Mouse (Mus musculus) hindbrain, embryonic 10.5 days (tissue): ENCODE results near the gene Fhl3. TPM values are rescaled to one million over a fixed set of nuclear protein-coding genes. Genes with fewer than 3 reads are reported as not detected.
A peak's percentile ranks its signal among the peaks of the same experiment; 100 is the strongest.

Source experiments
- DNase-seq: peaks from one replicate; pipeline ENCODE4 v3.0.0-alpha.2; 2017; ENCODE audit warnings: low spot score
- H3K27ac ChIP-seq: fragments of 300-500 bp; sonication (generic); 2 replicates; pipeline ENCODE4 v1.5.1; 2016; ENCODE audit warnings: mild to moderate bottlenecking, moderate library complexity
- H3K27me3 ChIP-seq: fragments of 300-500 bp; sonication (generic); 2 replicates; pipeline ENCODE4 v1.6.1; 2016; ENCODE audit warnings: mild to moderate bottlenecking; ENCODE audit not compliant: poor library complexity, insufficient read depth, severe bottlenecking
- H3K36me3 ChIP-seq: fragments of 300-500 bp; sonication (generic); 2 replicates; pipeline ENCODE4 v1.6.1; 2016; ENCODE audit warnings: mild to moderate bottlenecking, moderate library complexity
- H3K4me1 ChIP-seq: fragments of 300-500 bp; sonication (generic); replicated peaks from 2 replicates; pipeline ENCODE4 v1.6.1; 2016; ENCODE audit warnings: mild to moderate bottlenecking
- H3K4me3 ChIP-seq: fragments of 300-500 bp; sonication (generic); 2 replicates; pipeline ENCODE4 v1.5.1; 2016; ENCODE audit warnings: mild to moderate bottlenecking, moderate library complexity
- H3K9me3 ChIP-seq: fragments of 300-500 bp; sonication (generic); 2 replicates; pipeline ENCODE4 v1.6.1; 2016; ENCODE audit warnings: mild to moderate bottlenecking, moderate library complexity
- WGBS: fragments of 180-500 bp; shearing (Covaris S2); methylation state at CpG from one replicate; pipeline ENCODE4 v1.1.7; 2016; 5-methylcytosine and 5-hydroxymethylcytosine counted together
- polyA plus RNA-seq: library from polyadenylated mRNA; unstranded; fragments of >200 nt; fragmentation: Nextera tagmentation; extraction: Ambion mirVana; gene quantifications from 2 replicates; pipeline ENCODE4 v1.2.1, GENCODE M21; 2016

The Fhl3 gene
- polyA plus RNA-seq = 4.0 and 5.7 TPM in 2 replicates

GRCm38 (mm10) chr4:124700248-124700971 lies at the start of gene Fhl3:
Gene Fhl3 (plus strand): TSS chr4:124700701.
- DNase-seq = peak; percentile 80
- Histone ChIP-seq H3K36me3 (no peaks in the 10 kb centered on the region), H3K4me3 (peak within 1 kb of the TSS; percentile 91), H3K4me1 (peaks cover 68% of the 10 kb centered on the region), H3K9me3 (no peaks in the 10 kb centered on the region), H3K27ac (peak within 1 kb of the TSS; percentile 89), H3K27me3 (peaks cover 64% of the 10 kb centered on the region)
- WGBS = under 1% methylated on average over 54 of the region's 59 CpGs

GRCm38 (mm10) chr4:124652886-124653285 lies 47.6 kb upstream of the Fhl3 start:
- H3K36me3 ChIP-seq = no peaks in the 10 kb centered on the region
- WGBS = 2% methylated on average over 9 of the region's 9 CpGs
- peaks cover 72% of the 10 kb centered on the region for H3K4me1 ChIP-seq
- peak overlapping the region; percentile 51 for H3K27ac ChIP-seq
- peak overlapping the region; percentile 32 for H3K4me3 ChIP-seq
- H3K27me3 ChIP-seq = peaks cover 92% of the 10 kb centered on the region
- DNase-seq = peak; percentile 85
- H3K9me3 ChIP-seq = no peaks in the 10 kb centered on the region

DNA sequence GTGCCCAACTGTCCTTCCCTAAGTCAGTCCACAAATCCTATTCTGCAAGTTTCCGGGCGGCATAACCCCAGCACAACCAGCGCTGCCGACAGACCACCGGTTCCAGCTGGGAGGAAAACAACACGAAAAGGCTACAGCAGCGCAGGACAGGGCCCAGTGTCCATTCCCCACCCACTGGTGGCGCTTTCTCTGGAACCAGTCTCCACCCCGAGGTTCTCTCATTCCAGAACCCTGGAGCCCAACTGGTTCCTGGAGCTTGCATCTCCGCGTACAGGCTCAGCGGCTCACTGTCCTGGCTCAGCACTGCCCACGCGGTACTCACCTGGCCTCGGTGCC lies 44.0 kb upstream of the Fhl3 start, which contains the start of gene Pou3f1:
Gene Pou3f1 (plus strand): TSS at position 290 of the 336 bp plus-strand sequence.
- no peaks in the 10 kb centered on the region for H3K9me3 ChIP-seq
- H3K4me3 ChIP-seq = peak within 1 kb of the TSS; percentile 76
- H3K27me3 ChIP-seq = peaks cover 89% of the 10 kb centered on the region
- DNase-seq = no peak
- 1% methylated on average over 15 of the region's 15 CpGs for WGBS
- no peaks in the 10 kb centered on the region for H3K36me3 ChIP-seq
- peak within 1 kb of the TSS; percentile 84 for H3K27ac ChIP-seq
- H3K4me1 ChIP-seq = peaks cover 84% of the 10 kb centered on the region

- Histone ChIP-seq H3K4me1 (peaks cover 84% of the 10 kb centered on the region), H3K9me3 (no peaks in the 10 kb centered on the region), H3K27me3 (peaks cover 89% of the 10 kb centered on the region), H3K27ac (peak overlapping the region; percentile 84), H3K4me3 (peak overlapping the region; percentile 76), H3K36me3 (no peaks in the 10 kb centered on the region)
- 1% methylated on average over 91 of the region's 92 CpGs for WGBS
- DNase-seq = peak; percentile 91
Observed at GRCm38 (mm10) chr4:124656854-124657650, 43.4 kb upstream of the Fhl3 start.

- Histone ChIP-seq H3K36me3 (no peaks in the 10 kb centered on the region), H3K9me3 (no peaks in the 10 kb centered on the region), H3K4me1 (peaks cover 84% of the 10 kb centered on the region), H3K27ac (peak overlapping the region; percentile 84), H3K4me3 (peak overlapping the region; percentile 76), H3K27me3 (peaks cover 96% of the 10 kb centered on the region)
- 2% methylated on average over 61 of the region's 61 CpGs for WGBS
- no peak for DNase-seq
Observed at GRCm38 (mm10) chr4:124657781-124658180, 42.7 kb upstream of the Fhl3 start.

- Histone ChIP-seq H3K4me3 (peak overlapping the region; percentile 76), H3K4me1 (peaks cover 81% of the 10 kb centered on the region), H3K36me3 (no peaks in the 10 kb centered on the region), H3K27ac (peak overlapping the region; percentile 84), H3K9me3 (no peaks in the 10 kb centered on the region), H3K27me3 (peaks cover 96% of the 10 kb centered on the region)
- WGBS = under 1% methylated on average over 39 of the region's 39 CpGs
- peak; percentile 75 for DNase-seq
Observed at GRCm38 (mm10) chr4:124658412-124658851, 42.1 kb upstream of the Fhl3 start.

GRCm38 (mm10) chr4:124659251-124660217 lies 41.0 kb upstream of the Fhl3 start:
- peak overlapping the region; percentile 84 for H3K27ac ChIP-seq
- peak; percentile 67 for DNase-seq
- H3K36me3 ChIP-seq = no peaks in the 10 kb centered on the region
- peaks cover 88% of the 10 kb centered on the region for H3K4me1 ChIP-seq
- H3K4me3 ChIP-seq = peak overlapping the region; percentile 76
- H3K27me3 ChIP-seq = peaks cover 96% of the 10 kb centered on the region
- under 1% methylated on average over 68 of the region's 68 CpGs for WGBS
- H3K9me3 ChIP-seq = no peaks in the 10 kb centered on the region

- H3K27me3 ChIP-seq = peaks cover 96% of the 10 kb centered on the region
Observed at GRCm38 (mm10) chr4:124660603-124661002, 39.9 kb upstream of the Fhl3 start.

DNA sequence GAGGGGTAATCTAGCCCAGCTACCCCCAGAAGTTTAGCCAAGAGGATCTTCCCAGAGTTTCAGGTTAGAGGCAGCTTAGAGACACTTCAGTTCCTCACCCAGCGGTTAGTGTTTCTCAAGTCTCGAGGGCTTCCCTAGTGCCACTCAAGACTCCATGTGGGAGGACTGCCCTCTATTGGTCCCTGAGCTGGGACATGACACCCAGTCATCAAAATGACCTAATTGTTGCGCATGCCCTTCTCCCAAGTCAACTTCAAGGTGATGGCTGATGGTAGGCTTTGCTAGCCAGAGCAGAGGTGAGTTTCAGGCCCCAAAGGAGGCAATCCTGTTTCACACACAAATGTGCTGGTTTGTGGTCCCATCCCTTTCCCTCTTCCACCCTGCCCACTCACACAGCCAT lies 37.5 kb upstream of the Fhl3 start:
- peaks cover 98% of the 10 kb centered on the region for H3K27me3 ChIP-seq
- H3K4me1 ChIP-seq = peaks cover 72% of the 10 kb centered on the region

More at GRCm38 (mm10) chr4:124660603-124661002, 39.9 kb upstream of the Fhl3 start:
- H3K27ac ChIP-seq = no peak overlapping the region
- DNase-seq = no peak
- no peaks in the 10 kb centered on the region for H3K9me3 ChIP-seq
- WGBS = 35% methylated on average over 3 of the region's 3 CpGs
- H3K4me3 ChIP-seq = peak overlapping the region; percentile 76
- H3K36me3 ChIP-seq = no peaks in the 10 kb centered on the region
- H3K4me1 ChIP-seq = peaks cover 82% of the 10 kb centered on the region

GRCm38 (mm10) chr4:124664185-124664584 lies 36.3 kb upstream of the Fhl3 start:
- Histone ChIP-seq H3K27me3 (peaks cover 98% of the 10 kb centered on the region), H3K9me3 (no peaks in the 10 kb centered on the region), H3K27ac (no peak overlapping the region), H3K36me3 (no peaks in the 10 kb centered on the region), H3K4me1 (peaks cover 71% of the 10 kb centered on the region), H3K4me3 (no peak overlapping the region)
- WGBS = 74% methylated on average over 9 of the region's 9 CpGs
- no peak for DNase-seq

More for the DNA sequence above, 37.5 kb upstream of the Fhl3 start:
- Histone ChIP-seq H3K9me3 (no peaks in the 10 kb centered on the region), H3K27ac (no peak overlapping the region), H3K4me3 (no peak overlapping the region), H3K36me3 (no peaks in the 10 kb centered on the region)
- DNase-seq = no peak
- 62% methylated on average over 3 of the region's 3 CpGs for whole genome bisulfite sequencing

DNA sequence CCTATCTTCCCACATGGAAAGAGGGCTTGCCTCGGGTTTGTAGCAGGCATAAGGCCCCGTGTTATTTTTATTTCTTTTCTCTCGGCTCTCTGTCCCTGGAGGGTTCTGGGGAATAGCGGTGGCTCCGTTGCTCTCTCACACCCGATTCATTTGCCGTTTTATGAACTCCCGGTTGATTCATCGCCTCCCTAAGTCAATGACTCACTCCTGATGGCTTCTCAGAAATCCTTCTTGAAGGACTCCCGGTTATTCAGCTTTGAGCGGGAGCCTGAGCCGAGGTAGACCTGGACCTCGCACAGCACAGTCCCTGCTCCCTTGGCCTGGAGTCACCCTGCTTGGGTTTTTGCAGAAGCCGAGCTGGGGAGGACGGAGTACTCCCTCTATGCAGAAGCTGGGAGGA lies 35.9 kb upstream of the Fhl3 start:
- Histone ChIP-seq H3K4me3 (no peak overlapping the region), H3K4me1 (peaks cover 66% of the 10 kb centered on the region)
- WGBS = 75% methylated on average over 15 of the region's 15 CpGs

GRCm38 (mm10) chr4:124667476-124668033 lies 32.9 kb upstream of the Fhl3 start:
- DNase-seq = no peak
- peaks cover 97% of the 10 kb centered on the region for H3K27me3 ChIP-seq
- 17% methylated on average over 14 of the region's 14 CpGs for WGBS
- H3K27ac ChIP-seq = peak overlapping the region; percentile 81
- H3K4me1 ChIP-seq = peaks cover 65% of the 10 kb centered on the region
- peak overlapping the region; percentile 29 for H3K4me3 ChIP-seq
- no peaks in the 10 kb centered on the region for H3K36me3 ChIP-seq
- H3K9me3 ChIP-seq = no peaks in the 10 kb centered on the region

More for the DNA sequence above, 35.9 kb upstream of the Fhl3 start:
- H3K9me3 ChIP-seq = no peaks in the 10 kb centered on the region
- H3K27ac ChIP-seq = no peak overlapping the region
- DNase-seq = no peak
- peaks cover 97% of the 10 kb centered on the region for H3K27me3 ChIP-seq
- no peaks in the 10 kb centered on the region for H3K36me3 ChIP-seq
